Mouse (Mus musculus) liver, adult 2 months (tissue): ENCODE measurements around the gene Tnfrsf25.

Source experiments
- CTCF ChIP-seq: fragments of 200-500 bp; IDR thresholded peaks from 2 replicates; pipeline ENCODE4 v1.5.1; 2011; ENCODE audit warnings: low read depth, low read length, control low read depth
- POLR2A ChIP-seq: fragments of 200-500 bp; IDR thresholded peaks from 2 replicates; pipeline ENCODE4 v1.6.1; 2011; ENCODE audit warnings: low read length, control low read depth; ENCODE audit not compliant: insufficient read depth; ENCODE audit errors: extremely low read depth

GRCm38 (mm10) chr4:152129395-152129930 lies 13.7 kb downstream of the Tnfrsf25 start:
- no peak for TF ChIP-seq POLR2A
- TF ChIP-seq CTCF = no peak
